Mouse (Mus musculus) layer of hippocampus, adult 9-11 months (tissue): Measurements from ENCODE around the gene Igll1.
"Not testable (repeated sequence)": the region's sequence is repeated elsewhere in the genome, so short reads cannot be mapped to it uniquely, and the experiment has no call there.

Experiments used
- DNase-seq: peaks from one replicate; pipeline ENCODE4 v3.0.0; 2022

Igll1 gene

DNA sequence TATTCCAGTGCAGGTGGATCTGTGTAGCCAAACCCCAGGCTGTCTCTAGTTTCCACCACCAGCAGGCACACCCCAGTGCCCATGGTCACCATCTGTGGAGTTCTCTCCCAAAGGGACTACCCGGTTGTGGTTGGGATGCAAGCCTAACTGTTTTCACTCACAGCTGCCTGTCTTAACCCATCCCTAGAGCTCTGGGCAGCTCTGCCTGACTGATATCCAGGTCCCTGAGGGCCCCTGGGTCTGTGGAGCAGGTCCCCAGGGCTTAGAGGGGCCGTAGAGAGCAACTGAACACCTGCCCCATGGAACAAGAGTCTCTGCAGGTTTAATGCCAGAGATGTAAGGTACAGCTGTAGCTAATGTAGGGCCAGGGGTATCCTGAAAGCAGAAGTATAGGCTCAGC is at the start of gene Igll1:
TSS of gene Igll1 (minus strand) at position 8 of the 400 bp plus-strand sequence.
- no peak for DNase-seq

DNA sequence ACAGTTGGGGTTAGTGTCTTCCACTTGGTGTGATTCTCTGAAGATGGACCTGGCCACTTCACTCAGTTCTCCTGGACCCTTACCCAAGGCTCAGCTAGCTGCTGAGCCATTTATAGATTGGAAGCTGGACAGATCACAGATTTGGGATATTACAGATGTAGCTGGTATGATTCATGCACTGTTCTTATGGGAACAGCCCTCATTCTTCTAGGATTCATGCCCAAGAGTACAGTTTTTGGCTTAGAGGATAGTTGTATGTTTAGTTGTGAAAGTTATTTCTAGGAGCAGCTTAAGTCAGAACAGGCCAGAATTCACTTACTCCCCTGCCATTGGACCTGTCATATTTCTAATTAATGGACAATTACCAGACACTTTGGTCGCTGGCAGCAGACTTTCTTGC is 49.7 kb upstream of the Igll1 start:
- no peak for DNase-seq

DNA sequence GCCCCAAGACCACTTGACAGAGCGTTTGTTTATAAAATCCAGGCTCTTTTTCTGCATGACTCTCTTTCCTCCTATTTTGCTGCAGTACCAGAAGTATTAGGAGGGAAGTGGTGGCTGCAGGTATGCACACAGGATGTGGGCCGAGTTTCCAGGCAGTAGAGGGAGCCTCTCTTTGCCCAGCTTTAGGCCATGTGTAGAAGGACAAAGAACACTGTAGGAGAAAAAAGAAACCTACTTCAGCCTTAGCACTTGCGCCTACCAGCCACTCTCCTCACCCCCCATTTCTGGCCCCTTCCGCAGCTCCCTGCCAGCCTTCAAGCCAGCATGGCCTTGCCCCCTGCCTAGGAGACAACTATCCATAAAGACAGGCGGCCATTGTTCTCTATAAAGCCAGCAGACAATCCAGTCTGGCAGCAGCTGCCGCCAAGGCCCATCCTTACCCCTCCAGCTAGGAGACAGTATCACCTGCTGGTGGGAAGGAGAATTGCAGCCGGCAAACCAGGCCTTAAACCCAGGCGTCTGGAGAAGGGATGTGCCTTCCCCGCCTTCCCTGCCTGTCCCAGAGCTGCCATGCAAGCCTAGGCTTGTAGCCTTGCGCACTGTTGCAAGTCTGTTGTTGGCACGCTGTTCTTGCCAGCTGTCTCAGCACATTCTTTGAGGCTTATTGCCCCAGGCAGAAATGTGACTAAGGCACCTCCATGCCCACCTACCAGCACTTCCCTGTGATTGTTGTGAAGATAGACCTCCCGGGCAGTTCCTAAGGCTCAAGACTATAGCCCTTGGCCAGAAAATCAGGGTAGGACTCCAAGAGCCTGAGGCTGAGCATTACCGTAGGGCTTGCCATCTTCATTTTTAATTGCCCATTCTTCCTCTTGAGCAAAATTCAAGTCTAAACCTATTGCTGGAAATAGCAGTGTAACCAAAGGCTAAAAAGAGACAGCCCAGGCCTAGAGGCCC is 48.1 kb upstream of the Igll1 start:
- peak; percentile 80 for DNase-seq

DNA sequence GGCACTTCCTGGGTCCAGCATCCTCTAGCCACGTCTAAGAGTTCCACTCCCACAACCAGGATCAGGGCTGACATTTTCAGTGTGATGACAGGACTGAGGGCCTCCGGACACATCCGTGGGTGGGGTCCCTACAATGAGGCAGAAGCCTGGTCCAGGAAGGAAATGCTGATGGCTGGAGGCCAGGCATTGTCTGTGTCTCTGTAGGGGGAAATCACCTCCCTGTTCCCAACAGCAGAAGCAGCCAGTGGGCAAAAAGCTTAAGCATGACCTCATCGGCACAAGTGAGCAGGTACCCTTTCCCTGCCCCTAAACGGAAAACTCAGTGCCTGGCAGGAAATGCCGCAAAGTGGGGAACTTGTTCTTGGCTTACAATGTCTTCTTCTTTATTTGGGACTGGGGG is 44.0 kb upstream of the Igll1 start:
- no peak for DNase-seq

DNA sequence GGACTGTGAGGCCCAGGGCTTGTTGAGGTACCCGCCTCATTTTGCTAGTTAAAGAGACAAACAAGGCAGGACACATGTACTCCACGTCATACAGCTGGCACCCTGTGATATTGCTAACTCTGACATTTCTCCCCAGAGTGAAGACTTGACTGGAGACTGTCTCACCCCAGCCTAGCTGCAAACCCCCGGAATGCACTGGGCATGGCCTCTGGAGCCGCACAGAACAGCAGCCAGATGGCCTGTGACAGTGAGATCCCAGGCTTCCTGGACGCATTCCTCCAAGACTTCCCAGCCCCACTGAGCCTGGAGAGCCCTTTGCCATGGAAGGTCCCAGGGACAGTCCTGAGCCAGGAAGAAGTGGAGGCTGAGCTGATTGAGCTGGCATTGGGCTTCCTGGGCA is 39.4 kb upstream of the Igll1 start:
- no peak for DNase-seq

DNA sequence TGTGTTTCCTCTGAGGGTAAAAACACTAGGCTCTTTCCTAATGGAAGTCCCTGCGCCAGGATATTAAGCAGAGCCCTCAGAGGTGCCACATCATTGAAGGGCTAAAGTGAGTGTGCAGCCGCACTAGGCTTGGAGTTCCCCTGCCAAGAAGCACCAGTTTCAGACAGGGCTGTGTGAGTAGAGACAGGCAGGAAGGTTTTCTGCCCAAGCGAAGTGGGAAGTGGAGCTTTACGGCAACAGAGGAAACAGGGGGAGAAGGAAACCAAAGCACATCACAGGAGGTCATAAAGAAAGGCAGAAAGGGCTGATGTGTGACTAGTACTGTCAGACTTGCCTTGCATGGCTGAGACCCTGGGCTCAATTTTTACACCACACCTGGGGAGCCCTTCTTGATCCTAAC is 38.5 kb upstream of the Igll1 start:
- no peak for DNase-seq

DNA sequence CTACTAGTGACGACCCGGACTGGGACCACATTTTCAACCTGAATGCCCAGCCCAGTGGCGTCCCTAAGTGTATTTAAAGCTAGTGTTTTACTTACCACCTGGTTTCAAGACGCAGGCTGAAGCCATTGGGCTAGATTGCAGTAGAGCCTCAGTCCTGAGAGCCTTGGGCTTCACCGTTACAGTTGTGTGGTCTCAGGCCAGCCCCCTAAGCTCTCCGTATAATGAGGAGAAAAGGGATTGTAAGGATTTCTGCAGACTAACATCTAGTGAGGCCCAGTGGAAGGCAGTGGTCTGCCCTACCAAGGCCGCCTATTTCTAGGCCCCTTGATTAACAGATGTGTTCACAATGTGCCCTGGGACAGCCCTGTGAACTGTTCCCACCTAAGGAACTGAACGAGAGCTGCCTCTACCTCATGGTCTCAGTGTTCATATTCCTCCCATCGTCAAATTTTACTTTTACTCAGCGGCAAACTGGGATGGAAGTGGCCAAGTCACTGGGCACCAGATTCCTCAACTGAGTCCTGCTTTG is 33.3 kb upstream of the Igll1 start:
- no peak for DNase-seq

DNA sequence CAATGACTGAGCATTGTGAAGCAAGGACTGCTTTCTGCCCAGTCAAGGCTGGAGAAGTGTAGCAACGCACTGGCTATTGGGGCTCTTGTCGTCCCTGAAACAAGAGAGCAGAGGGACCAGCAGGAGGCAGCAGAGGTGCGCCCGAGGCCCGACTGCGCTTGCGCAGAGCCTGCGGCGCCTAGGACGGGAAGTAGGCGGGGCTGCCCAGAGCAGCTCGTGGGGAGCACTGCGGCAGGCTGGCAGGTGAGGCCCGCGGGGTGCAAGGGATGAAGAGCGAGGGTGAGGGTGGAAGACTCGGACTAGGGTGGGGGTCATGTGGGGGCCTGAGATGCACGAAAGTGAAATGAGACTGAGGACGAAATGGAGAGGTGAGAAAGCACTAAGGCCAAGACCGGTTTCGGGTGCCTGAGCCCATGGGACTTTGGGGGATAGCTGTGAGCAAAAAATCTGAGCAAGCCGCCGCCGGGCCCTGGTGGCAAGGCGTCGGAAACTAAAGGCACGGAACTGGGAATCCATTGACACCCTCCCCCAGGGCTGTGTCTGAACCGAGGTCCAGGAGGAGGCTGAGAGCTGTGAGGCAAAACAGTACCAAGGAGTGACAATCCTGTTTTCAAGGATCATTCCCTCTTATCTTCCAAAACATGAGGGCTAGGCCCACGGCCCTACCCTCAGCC is 32.7 kb upstream of the Igll1 start, which contains the start of gene Ppm1f:
TSS of gene Ppm1f (plus strand) at position 88 of the 674 bp plus-strand sequence.
- DNase-seq = peak; percentile 94

DNA sequence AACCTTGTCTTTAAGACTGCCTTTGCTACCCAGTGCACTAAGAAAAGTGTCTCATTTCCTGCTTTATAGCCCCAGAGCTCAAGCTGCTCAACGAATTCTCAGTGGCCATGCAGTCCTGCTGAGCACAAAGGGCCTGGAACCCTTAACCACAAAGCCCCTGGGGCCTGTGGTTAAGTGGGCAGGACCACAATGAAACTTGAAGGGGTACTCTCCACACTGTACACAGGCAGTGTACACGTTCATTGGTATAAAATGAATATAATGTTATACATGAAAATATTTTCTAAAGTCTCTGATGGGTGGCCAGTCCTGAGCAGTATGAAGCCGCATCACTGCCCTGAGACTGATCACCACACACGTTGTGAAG is 32.2 kb upstream of the Igll1 start:
- no peak for DNase-seq

DNA sequence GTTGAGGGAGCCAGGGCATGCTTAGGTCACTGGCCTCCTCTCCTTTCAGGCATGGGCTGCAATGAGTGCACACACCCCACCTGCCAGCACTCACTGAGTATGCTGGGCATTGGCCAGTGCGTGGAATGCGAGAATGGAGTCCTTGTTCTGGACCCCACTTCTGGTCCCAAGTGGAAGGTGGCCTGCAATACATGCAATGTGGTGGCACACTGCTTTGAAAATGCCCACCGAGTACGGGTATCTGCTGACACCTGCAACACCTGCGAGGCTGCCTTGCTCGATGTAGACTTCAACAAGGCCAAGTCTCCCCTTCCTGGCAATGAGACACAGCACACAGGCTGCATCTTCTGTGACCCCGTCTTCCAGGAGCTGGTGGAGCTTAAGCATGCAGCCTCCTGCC is 28.6 kb upstream of the Igll1 start:
- no peak for DNase-seq

DNA sequence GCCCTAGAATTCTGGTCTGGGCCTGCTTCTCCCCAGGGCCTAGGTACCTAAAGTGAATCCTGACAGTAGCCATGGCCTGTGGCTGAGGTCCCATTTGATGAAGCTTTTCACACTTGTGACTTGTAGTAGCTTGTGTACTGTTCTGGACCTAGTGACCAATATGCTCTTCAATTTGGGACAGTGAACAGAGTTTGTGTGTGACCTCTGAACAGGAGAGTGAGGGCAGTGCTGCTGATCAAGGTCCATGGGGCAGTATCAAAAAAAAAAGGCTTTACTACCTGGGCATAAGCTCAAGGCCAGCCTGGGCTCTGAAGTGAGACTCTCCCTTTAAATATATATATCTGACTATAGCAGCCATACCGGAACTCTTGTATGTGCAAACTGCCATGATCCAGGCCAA is 24.6 kb upstream of the Igll1 start:
- DNase-seq = no peak

DNA sequence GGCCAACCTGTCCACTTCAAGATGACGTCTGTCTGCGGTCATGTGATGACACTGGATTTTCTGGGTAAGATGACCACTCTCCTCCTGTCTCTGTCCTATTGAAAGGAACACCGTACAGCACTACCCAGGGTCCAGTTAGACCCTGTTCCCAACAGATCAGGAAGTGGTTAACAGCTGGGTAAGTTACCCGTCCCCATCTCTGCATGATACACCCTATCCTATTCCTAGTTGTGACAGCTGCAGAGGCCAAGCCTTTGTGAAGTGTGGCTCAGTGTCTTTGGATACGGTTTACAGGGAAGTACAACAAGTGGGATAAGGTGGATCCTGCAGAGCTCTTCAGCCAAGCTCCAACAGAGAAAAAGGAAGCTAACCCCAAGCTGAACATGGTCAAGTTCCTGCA is 15.2 kb upstream of the Igll1 start:
- DNase-seq = no peak

DNA sequence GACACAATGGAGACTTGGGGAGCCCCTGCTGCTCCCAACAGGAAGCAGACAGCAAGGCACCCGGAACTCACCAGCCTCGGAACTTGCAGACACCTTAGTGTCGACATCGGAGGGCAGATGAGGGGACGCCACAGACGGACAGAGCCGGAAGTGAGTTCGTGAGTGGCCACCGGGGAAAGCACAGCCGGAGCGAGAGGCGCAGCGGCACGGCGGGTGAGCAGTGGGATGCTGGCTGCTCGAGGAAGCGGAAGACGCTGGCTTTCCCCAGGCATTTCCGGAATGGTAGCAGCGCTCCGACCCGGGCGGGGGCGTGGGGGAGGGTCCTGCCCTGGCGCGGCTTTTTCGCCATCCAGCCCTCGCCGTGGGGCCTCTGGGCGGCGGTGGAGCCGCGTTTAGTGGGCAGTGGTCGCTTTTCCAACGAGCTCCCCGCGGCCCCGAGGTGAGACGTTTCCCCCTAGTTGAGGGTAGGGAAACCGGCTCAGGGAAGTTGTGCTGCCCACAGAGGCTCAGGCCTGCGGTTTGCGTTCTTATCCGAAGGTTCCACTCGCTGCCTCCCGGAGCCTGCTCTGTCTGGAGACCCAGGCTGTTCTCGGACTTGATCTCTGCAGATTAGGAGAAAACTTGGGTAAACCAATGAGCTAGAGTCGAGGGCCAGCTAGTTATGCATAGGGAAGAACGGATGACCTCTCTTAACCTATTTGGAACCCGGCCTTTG is 7.0 kb upstream of the Igll1 start, which contains the start of the genes Top3b and Vpreb1:
TSS of gene Top3b (plus strand) at position 120 of the 715 bp plus-strand sequence.
TSS of gene Vpreb1 (minus strand) at position 227 of the 715 bp plus-strand sequence.
- peak; percentile 93 for DNase-seq

DNA sequence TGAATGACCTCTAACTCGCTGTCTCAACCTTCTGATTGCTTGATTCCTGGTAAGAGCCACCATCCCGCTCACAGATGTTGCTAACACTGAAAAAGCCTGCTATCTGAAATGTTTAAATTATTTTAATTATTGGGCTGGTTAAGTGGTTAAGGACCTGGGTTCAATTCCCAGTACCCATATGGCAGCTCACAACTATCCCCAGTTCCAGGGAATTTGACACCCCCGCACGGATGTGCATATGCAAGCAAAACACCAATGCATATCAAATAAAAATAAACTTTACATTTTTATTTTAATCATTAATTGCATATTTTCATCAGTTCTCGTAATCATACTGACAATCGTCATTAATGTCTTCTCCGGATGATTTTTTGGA is 6.4 kb upstream of the Igll1 start:
- DNase-seq = no peak

DNA sequence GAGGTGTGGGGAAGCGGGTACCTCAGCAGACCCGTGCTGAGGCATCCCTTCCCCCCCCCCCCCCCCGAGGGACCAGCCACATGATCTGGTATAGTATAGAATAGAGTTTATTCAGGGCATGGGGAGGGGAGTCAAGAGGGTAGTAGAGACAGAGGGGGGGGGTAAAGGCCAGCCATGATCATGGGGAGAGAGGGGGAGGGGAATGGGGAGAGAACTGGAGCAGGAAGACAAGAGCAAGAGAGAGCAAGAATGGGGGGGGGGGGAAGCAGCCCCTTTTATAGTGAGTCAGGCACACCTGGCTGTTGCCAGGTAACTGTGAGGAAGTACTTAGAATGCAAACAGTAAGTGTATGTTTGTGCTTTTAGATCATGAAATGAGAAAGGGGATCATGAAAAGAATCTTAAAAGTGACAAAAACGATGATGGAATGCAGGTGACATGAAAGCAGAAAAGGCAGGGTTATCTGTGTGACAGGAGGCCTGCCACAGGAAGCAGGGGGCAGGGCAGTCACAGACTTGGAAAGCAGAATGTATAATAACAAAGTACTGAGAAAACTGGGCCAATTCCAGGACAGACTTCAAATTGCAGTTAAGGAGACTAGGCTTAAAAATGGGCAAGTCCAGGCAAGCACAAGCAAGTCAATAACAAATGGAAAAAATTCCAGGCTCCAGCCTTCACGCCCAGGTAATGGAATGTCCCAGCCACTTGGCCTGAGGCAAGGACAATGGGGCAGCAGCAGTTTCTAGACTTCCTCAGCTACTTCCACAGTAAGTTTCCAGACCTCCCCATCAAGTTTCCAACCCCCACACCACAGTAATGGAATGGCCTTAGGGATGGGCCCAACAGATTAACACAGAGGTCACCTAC is 2.1 kb upstream of the Igll1 start:
- no peak for DNase-seq

DNA sequence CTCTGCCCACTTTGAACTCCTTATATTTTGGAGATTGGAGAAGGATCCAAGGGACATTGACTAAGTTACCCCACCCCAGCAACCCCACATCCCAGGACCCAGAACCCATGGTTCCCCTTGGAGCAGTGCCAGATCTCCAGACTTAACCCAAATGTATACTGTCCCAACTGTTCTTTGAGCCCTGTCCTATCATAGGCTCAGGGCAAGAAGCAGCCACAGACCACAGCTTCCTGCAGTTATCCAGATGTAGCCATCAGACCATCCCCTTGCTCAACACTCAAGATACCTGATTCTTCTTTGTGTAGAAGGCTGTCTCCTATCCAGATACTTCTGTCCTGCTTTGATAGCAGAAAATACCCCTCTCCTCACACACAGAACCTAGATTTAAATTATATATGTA is 1.4 kb upstream of the Igll1 start:
- DNase-seq = no peak

DNA sequence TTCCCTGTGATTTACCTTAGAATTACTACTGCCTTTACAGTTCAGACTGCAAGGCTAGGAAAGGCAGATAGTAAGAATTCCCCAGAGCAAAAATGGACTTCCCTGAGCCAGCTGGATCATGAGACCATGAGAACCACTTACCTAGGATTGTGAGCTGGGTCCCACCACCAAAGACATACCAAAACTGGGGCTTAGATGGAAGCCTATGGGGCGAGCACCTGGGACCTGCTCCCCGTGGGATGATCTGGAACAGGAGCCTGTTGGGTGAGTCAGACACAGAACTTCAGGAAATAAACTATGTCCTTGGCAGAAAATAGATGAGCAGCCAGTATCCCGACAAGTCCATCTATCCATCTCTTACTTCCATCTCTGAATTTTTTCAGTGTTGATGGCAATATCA is 1.5 kb downstream of the Igll1 start:
- no peak for DNase-seq

DNA sequence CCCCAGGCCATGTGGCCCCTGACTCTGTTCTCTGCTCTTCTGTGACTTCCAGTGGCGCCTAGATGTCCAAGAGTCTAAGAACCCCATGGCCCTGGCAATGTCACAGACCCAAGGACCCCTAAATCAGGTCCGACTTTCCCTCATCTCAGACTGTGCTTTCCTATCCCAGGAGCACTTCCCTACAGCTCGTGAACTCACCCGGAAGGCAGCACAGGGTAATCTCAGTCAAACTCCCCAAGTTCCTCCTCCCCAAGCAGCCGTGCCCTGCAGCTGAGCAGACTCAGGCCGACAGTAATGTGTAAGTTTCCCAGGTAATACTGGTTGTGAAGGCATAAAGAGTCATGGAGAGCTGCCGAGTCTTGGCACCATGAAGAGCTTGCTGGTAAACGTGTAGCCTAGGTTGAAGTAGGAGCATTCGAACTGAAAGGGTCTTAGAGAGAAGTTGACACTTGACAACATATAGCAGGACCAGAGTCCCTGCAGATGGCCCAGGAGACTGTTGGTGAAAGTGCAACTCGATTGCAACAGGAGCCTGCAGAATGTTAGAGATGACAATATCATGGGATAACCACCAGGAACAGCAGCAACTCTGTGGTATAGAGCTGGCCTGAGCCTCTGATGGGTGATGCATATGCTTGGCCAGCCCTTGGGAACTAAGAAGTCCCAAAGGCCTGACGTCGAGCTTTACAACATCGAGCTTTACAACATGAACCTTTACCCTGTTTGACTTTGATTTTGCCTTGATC is 6.9 kb downstream of the Igll1 start:
- no peak for DNase-seq

DNA sequence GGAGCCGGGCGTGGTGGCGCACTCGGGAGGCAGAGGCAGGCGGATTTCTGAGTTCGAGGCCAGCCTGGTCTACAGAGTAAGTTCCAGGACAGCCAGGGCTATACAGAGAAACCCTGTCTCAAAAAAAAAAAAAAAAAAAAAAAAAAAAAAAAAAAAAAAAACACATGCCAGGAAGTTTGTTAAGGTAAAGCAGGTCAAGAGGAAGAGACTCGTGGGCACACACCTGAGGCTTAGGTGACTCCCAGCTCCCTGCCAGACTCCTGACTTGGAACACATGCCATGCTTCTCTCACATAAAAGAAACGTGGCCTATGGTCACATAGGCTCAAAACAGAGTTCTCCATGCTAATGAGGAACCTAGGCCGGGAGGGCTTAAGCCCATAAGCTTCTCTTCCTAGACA is 7.7 kb downstream of the Igll1 start:
- DNase-seq = not testable (repeated sequence)

DNA sequence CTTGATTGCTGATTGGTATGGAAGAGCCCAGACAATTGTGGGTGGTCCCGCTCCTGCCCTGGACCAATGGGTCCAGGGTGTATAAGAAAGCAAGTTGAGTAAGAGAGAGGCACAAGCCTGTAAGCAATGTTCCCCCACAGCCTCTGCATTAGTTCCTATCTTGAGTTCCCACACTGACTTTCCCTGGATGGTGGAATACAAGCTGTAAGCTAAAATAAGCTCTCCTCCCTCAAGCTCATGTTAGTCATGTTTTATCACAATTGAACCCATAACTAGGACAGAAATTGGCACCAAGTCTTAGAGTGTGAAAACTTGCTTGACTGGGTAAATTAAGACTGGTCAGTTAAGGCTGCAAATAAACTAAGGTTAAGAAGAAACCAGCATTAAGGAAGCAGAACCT is 8.2 kb downstream of the Igll1 start:
- no peak for DNase-seq

DNA sequence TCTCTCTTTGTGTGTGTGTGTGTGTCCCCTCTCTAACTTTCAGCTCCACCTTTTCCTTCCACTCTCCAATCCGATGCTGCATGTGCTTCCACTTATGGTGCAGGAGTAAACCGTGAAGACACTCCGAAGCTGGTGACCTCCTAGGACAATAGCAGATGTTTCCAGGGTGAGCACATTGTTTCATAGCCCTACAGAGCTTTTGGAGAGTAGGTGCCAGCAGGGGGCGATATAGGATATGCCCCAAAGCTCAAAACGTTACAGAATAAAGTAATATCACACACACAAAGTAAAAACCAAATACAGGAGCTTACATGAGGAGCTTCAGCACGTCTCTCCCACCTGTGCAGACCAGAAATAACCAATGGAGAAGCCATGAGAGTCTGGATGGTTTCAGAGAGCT is 8.9 kb downstream of the Igll1 start:
- DNase-seq = peak; percentile 28
